Mouse (Mus musculus): ENCODE results near the gene Fam129b.
A peak's percentile ranks its signal among the peaks of the same experiment; 100 is the strongest.

The Fam129b gene

GRCm38 (mm10) chr2:32859622-32860012 lies 16.3 kb upstream of the Fam129b start:
- no peak for DNase-seq (ENCODE audit: low read depth, low spot score)

GRCm38 (mm10) chr2:32860799-32861198 lies 15.1 kb upstream of the Fam129b start:
- DNase-seq (ENCODE audit: low read depth, low spot score), result no peak

- no peak for DNase-seq (ENCODE audit: low read depth, low spot score)
Measured at GRCm38 (mm10) chr2:32863317-32863716, 12.6 kb upstream of the Fam129b start.

- peak; percentile 59 for DNase-seq (ENCODE audit: low read depth, low spot score)
Measured at GRCm38 (mm10) chr2:32864755-32865154, 11.2 kb upstream of the Fam129b start.

GRCm38 (mm10) chr2:32867354-32867753 lies 8.6 kb upstream of the Fam129b start:
- DNase-seq (ENCODE audit: low read depth, low spot score), result no peak

GRCm38 (mm10) chr2:32869721-32870274 lies 6.1 kb upstream of the Fam129b start:
- DNase-seq (ENCODE audit: low read depth, low spot score), result no peak

- peak; percentile 51 for DNase-seq (ENCODE audit: low read depth, low spot score)
Measured at GRCm38 (mm10) chr2:32870275-32871100, 5.4 kb upstream of the Fam129b start.

GRCm38 (mm10) chr2:32874070-32874469 lies 1.8 kb upstream of the Fam129b start:
- DNase-seq (ENCODE audit: low read depth, low spot score), result no peak

- no peak for DNase-seq (ENCODE audit: low read depth, low spot score)
Measured at GRCm38 (mm10) chr2:32874951-32875674, 801 bp upstream of the Fam129b start.

- no peak for DNase-seq (ENCODE audit: low read depth, low spot score)
Measured at GRCm38 (mm10) chr2:32876490-32877302, 782 bp downstream of the Fam129b start.

GRCm38 (mm10) chr2:32877303-32877702 lies 1.4 kb downstream of the Fam129b start:
- DNase-seq (ENCODE audit: low read depth, low spot score), result no peak

GRCm38 (mm10) chr2:32877761-32878393 lies 2.0 kb downstream of the Fam129b start:
- no peak for DNase-seq (ENCODE audit: low read depth, low spot score)

- DNase-seq (ENCODE audit: low read depth, low spot score), result no peak
Measured at GRCm38 (mm10) chr2:32878396-32878795, 2.5 kb downstream of the Fam129b start.

- DNase-seq (ENCODE audit: low read depth, low spot score), result no peak
Measured at GRCm38 (mm10) chr2:32879593-32879992, 3.7 kb downstream of the Fam129b start.

- no peak for DNase-seq (ENCODE audit: low read depth, low spot score)
Measured at GRCm38 (mm10) chr2:32881054-32881453, 5.1 kb downstream of the Fam129b start.

- peak; percentile 57 for DNase-seq (ENCODE audit: low read depth, low spot score)
Measured at GRCm38 (mm10) chr2:32881723-32882122, 5.8 kb downstream of the Fam129b start.

- DNase-seq (ENCODE audit: low read depth, low spot score), result peak; percentile 52
Measured at GRCm38 (mm10) chr2:32882283-32883043, 6.5 kb downstream of the Fam129b start.

GRCm38 (mm10) chr2:32884745-32885144 lies 8.8 kb downstream of the Fam129b start:
- DNase-seq (ENCODE audit: low read depth, low spot score), result no peak

- DNase-seq (ENCODE audit: low read depth, low spot score), result no peak
Measured at GRCm38 (mm10) chr2:32888029-32888428, 12.1 kb downstream of the Fam129b start.

GRCm38 (mm10) chr2:32888551-32888950 lies 12.6 kb downstream of the Fam129b start:
- DNase-seq (ENCODE audit: low read depth, low spot score), result no peak
